Mouse (Mus musculus): ENCODE measurements around the gene Musk. TPM values are rescaled to one million over a fixed set of nuclear protein-coding genes. Genes with fewer than 3 reads are reported as not detected.

The Musk gene
- polyA plus RNA-seq, 1 experiment from 2014 or later, result 1.5 TPM

- H3K36me3 ChIP-seq, result no peaks in the 10 kb centered on the region
- WGBS, result 71% methylated on average over 4 of the region's 4 CpGs
- no peaks in the 10 kb centered on the region for H3K9me3 ChIP-seq
- H3K9ac ChIP-seq, result no peak overlapping the region
- no peaks in the 10 kb centered on the region for H3K4me1 ChIP-seq
- H3K4me2 ChIP-seq, result no peak overlapping the region
- no peak overlapping the region for H3K4me3 ChIP-seq
- H3K27me3 ChIP-seq, result no peaks in the 10 kb centered on the region
- ATAC-seq (ENCODE audit: insufficient number of reproducible peaks, insufficient read depth, low FRiP score, low TSS enrichment, low read depth), result no peak
- H3K27ac ChIP-seq, result no peak overlapping the region
Measured at GRCm38 (mm10) chr4:58320293-58320692, 34.5 kb downstream of the Musk start.

GRCm38 (mm10) chr4:58326746-58327145 is 41.0 kb downstream of the Musk start:
- WGBS, result 31% methylated on average over 3 of the region's 3 CpGs
- H3K27me3 ChIP-seq, result no peaks in the 10 kb centered on the region
- H3K27ac ChIP-seq, result peak overlapping the region; percentile 5
- H3K9ac ChIP-seq, result no peak overlapping the region
- no peaks in the 10 kb centered on the region for H3K36me3 ChIP-seq
- no peak overlapping the region for H3K4me3 ChIP-seq
- H3K4me2 ChIP-seq, result no peak overlapping the region
- peaks cover 11% of the 10 kb centered on the region for H3K4me1 ChIP-seq
- no peaks in the 10 kb centered on the region for H3K9me3 ChIP-seq
- ATAC-seq (ENCODE audit: insufficient number of reproducible peaks, insufficient read depth, low FRiP score, low TSS enrichment, low read depth), result no peak

DNA sequence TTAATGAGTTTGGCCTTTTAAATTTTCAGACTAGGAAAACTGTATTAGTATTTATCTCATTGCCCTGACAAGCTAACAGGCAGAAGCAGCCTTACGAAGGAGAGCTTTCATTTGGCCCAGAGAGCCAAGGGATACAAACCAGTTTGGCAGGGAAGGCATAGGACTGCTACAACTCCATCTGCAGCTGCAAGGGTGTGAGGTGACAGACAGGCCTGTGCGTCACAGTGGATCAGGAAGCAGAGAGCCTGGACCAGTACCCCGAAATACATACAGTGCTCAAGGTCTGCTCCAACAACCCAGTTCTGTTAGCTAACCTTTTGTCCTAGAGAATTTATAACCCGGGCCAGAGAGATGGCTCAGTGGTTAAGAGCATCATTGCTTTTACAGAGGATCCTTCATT is 42.5 kb downstream of the Musk start:
- no peak overlapping the region for H3K4me2 ChIP-seq
- no peak overlapping the region for H3K4me3 ChIP-seq
- WGBS, result 80% methylated on average over 4 of the region's 4 CpGs
- H3K27me3 ChIP-seq, result no peaks in the 10 kb centered on the region
- no peak for ATAC-seq (ENCODE audit: insufficient number of reproducible peaks, insufficient read depth, low FRiP score, low TSS enrichment, low read depth)
- H3K9me3 ChIP-seq, result no peaks in the 10 kb centered on the region
- H3K4me1 ChIP-seq, result peaks cover 11% of the 10 kb centered on the region
- H3K27ac ChIP-seq, result no peak overlapping the region
- H3K9ac ChIP-seq, result no peak overlapping the region
- H3K36me3 ChIP-seq, result no peaks in the 10 kb centered on the region

DNA sequence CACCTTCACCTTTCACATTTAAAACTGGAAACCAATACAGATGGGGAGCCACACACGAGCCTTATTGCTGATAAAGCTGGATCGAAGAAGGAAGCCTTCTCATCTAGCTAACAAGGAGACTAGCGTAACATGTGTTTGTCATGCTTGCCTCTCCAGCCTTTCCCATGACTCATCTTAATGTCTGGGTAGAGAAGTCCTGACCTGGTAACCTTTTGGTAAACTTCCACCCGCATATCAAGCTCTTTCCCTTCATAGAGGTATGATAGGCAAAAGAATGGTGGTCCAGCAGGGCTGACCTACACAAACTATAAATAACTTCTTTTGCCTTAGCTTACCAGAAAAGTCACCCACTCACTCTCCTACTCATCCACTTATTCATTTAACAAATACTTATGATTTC is 44.3 kb downstream of the Musk start:
- H3K36me3 ChIP-seq, result no peaks in the 10 kb centered on the region
- 79% methylated on average over 4 of the region's 4 CpGs for WGBS
- ATAC-seq (ENCODE audit: insufficient number of reproducible peaks, insufficient read depth, low FRiP score, low TSS enrichment, low read depth), result no peak
- H3K4me1 ChIP-seq, result peaks cover 11% of the 10 kb centered on the region
- no peak overlapping the region for H3K9ac ChIP-seq
- H3K9me3 ChIP-seq, result no peaks in the 10 kb centered on the region
- H3K27me3 ChIP-seq, result no peaks in the 10 kb centered on the region
- no peak overlapping the region for H3K27ac ChIP-seq
- no peak overlapping the region for H3K4me2 ChIP-seq
- no peak overlapping the region for H3K4me3 ChIP-seq

- Histone ChIP-seq H3K27me3 (no peaks in the 10 kb centered on the region), H3K4me2 (no peak overlapping the region), H3K9me3 (no peaks in the 10 kb centered on the region), H3K36me3 (no peaks in the 10 kb centered on the region), H3K27ac (no peak overlapping the region), H3K4me3 (no peak overlapping the region), H3K4me1 (peaks cover 11% of the 10 kb centered on the region), H3K9ac (no peak overlapping the region)
- ATAC-seq (ENCODE audit: insufficient number of reproducible peaks, insufficient read depth, low FRiP score, low TSS enrichment, low read depth), result no peak
- 72% methylated on average over 10 of the region's 10 CpGs for WGBS
Measured at GRCm38 (mm10) chr4:58330864-58331638, 45.3 kb downstream of the Musk start.

DNA sequence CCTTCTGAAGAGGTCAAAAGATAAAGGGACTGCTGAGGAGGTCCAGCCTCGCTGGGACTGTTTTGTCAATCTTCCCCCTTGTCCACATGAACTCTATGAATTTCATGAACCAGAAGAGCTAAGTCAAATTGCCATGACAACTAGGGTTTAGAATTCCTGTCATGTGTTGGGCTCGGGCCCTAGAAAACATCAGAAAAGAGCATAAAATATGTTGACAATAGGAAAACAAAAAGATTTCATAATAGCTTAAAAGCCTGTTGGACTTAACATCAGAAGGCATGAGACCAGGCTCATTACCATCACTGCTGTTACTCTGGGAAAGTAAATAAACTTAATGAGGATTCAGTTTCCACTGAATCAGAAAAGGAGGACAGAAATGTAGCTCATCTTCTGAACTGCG is 46.6 kb downstream of the Musk start:
- Histone ChIP-seq H3K9ac (no peak overlapping the region), H3K27me3 (no peaks in the 10 kb centered on the region), H3K9me3 (no peaks in the 10 kb centered on the region), H3K4me1 (0 out of 2 replicates have a peak, but pooled peaks cover 3% of the 10 kb centered on the region), H3K27ac (no peak overlapping the region), H3K4me2 (no peak overlapping the region), H3K36me3 (no peaks in the 10 kb centered on the region), H3K4me3 (no peak overlapping the region)
- ATAC-seq (ENCODE audit: insufficient number of reproducible peaks, insufficient read depth, low FRiP score, low TSS enrichment, low read depth), result no peak
- 45% methylated on average over 3 of the region's 3 CpGs for WGBS

DNA sequence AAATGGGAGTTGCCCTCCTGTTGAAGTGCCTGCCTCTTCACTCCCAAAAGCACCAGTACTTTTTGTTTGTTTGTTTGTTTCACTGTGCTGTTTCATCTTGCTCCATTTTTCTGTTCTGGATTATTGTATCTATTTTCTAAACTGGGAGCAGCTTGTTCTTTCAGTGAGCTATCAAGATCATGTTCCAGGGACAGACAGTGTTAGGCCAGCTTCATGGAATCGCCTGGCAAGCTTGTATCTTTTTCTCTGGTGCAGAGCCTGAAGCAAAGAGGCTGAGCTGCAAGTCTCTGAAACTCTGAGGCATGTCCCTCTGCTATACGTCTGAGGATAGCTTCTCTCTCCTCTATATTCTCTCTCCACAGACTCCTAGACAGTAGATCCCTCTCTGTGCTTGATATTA is 50.5 kb downstream of the Musk start:
- ATAC-seq (ENCODE audit: insufficient number of reproducible peaks, insufficient read depth, low FRiP score, low TSS enrichment, low read depth), result no peak
- no peak overlapping the region for H3K4me2 ChIP-seq
- no peaks in the 10 kb centered on the region for H3K27me3 ChIP-seq
- H3K9me3 ChIP-seq, result no peaks in the 10 kb centered on the region
- no peak overlapping the region for H3K9ac ChIP-seq
- no peak overlapping the region for H3K4me3 ChIP-seq
- 72% methylated on average over 2 of the region's 2 CpGs for WGBS
- 0 out of 2 replicates have a peak, but pooled peaks cover 3% of the 10 kb centered on the region for H3K4me1 ChIP-seq
- no peak overlapping the region for H3K27ac ChIP-seq
- H3K36me3 ChIP-seq, result no peaks in the 10 kb centered on the region

DNA sequence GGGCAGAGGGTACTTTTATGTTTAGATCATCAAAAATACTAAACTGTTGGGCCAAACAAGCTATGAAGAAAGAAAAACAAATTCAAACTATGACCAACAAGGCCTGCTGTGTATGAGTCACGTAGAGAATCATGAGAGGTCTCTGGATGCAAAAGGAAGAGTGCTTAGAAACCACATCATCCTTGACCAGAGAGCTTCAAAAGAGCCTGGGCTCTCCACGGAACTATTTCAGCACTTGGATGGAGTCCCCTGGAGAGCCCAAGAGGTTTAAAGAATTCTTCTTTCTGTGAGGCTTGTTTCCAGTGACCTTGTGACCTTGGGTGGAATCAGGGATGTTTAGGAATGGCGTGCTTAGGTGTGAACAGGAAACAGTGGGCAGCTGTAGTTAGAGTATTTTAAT is 53.5 kb downstream of the Musk start:
- Histone ChIP-seq H3K27ac (no peak overlapping the region), H3K9me3 (no peaks in the 10 kb centered on the region), H3K4me2 (no peak overlapping the region), H3K27me3 (no peaks in the 10 kb centered on the region), H3K4me3 (no peak overlapping the region), H3K9ac (no peak overlapping the region), H3K4me1 (no peaks in the 10 kb centered on the region), H3K36me3 (no peaks in the 10 kb centered on the region)
- ATAC-seq (ENCODE audit: insufficient number of reproducible peaks, insufficient read depth, low FRiP score, low TSS enrichment, low read depth), result no peak
- 29% methylated on average over 3 of the region's 3 CpGs for WGBS

- H3K27ac ChIP-seq, result no peak overlapping the region
- H3K9ac ChIP-seq, result no peak overlapping the region
- H3K4me3 ChIP-seq, result no peak overlapping the region
- H3K9me3 ChIP-seq, result no peaks in the 10 kb centered on the region
- WGBS, result 82% methylated on average over 7 of the region's 7 CpGs
- H3K27me3 ChIP-seq, result no peaks in the 10 kb centered on the region
- no peak overlapping the region for H3K4me2 ChIP-seq
- ATAC-seq (ENCODE audit: insufficient number of reproducible peaks, insufficient read depth, low FRiP score, low TSS enrichment, low read depth), result no peak
- H3K4me1 ChIP-seq, result no peaks in the 10 kb centered on the region
- no peaks in the 10 kb centered on the region for H3K36me3 ChIP-seq
Measured at GRCm38 (mm10) chr4:58350206-58350605, 64.4 kb downstream of the Musk start.

DNA sequence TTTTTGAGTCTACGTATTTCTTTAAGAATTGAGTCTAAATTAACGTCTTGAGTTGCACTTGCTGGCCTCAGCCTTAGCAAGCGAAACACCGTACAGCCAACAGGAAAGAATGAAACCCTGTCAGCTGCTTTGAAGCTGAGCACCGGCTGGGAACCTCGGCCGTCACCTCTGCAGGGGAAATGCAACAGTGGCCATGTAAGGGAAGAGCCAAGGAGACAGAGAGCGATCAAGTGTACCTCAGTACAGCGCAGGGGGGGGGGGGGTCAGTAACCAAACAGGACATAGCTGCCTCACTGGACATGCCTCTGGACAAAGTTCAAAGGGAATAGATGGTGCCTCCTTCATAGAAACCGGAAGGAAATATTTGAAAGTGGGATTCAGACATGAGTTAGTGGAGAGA is 65.4 kb downstream of the Musk start:
- WGBS, result 53% methylated on average over 10 of the region's 10 CpGs
- Histone ChIP-seq H3K4me2 (no peak overlapping the region), H3K4me1 (no peaks in the 10 kb centered on the region), H3K4me3 (no peak overlapping the region), H3K27me3 (no peaks in the 10 kb centered on the region), H3K9ac (no peak overlapping the region), H3K9me3 (no peaks in the 10 kb centered on the region), H3K36me3 (no peaks in the 10 kb centered on the region), H3K27ac (no peak overlapping the region)
- no peak for ATAC-seq (ENCODE audit: insufficient number of reproducible peaks, insufficient read depth, low FRiP score, low TSS enrichment, low read depth)

DNA sequence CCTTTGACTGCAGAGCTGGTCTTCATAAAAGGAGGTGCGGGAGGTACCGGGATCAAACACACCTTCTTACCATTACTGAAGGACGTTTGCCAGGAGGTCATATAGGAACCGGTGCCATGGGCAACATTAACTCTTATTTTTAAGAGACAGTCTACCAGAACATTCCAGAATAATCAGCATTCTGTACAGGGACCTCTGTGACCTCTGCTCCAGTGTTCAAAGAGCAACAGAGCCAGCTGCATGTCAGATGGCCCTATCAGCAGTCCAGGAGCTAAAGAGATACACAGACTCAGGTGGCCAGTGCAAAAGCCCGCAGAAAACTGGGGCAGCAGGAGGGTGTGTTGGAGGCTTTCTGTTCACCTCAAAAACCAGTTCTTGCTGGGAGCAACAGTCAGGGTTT is 65.8 kb downstream of the Musk start:
- no peak overlapping the region for H3K4me3 ChIP-seq
- H3K27ac ChIP-seq, result no peak overlapping the region
- H3K9ac ChIP-seq, result no peak overlapping the region
- H3K9me3 ChIP-seq, result no peaks in the 10 kb centered on the region
- no peak for ATAC-seq (ENCODE audit: insufficient number of reproducible peaks, insufficient read depth, low FRiP score, low TSS enrichment, low read depth)
- H3K36me3 ChIP-seq, result no peaks in the 10 kb centered on the region
- 67% methylated on average over 5 of the region's 5 CpGs for WGBS
- no peaks in the 10 kb centered on the region for H3K4me1 ChIP-seq
- H3K4me2 ChIP-seq, result no peak overlapping the region
- H3K27me3 ChIP-seq, result no peaks in the 10 kb centered on the region

DNA sequence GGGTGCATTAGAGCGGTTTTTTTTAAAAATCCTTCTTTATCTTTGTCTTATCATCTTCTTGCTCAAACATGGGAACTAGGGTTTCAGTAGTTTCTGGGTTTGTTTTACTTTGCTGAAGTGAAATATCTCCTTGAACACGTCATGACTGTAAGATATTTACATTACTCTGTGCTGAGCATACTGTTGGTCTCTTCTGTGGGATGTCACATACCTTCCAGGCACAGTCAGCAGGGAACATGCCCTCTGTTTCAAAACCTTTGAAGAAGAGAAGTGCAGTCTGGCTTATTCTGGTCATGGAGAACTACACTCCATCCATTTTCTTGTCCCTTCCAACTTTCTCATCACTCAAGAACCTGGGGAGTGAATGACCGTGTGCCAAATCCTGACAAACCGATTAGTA is 73.2 kb downstream of the Musk start:
- Histone ChIP-seq H3K4me2 (no peak overlapping the region), H3K9me3 (no peaks in the 10 kb centered on the region), H3K27me3 (no peaks in the 10 kb centered on the region), H3K9ac (no peak overlapping the region), H3K4me1 (no peaks in the 10 kb centered on the region), H3K27ac (no peak overlapping the region), H3K4me3 (no peak overlapping the region), H3K36me3 (no peaks in the 10 kb centered on the region)
- ATAC-seq (ENCODE audit: insufficient number of reproducible peaks, insufficient read depth, low FRiP score, low TSS enrichment, low read depth), result no peak
- WGBS, result 84% methylated on average over 4 of the region's 4 CpGs
